10 mouse cellular contexts compared by ENCODE assay signal in the genomic region with DNA sequence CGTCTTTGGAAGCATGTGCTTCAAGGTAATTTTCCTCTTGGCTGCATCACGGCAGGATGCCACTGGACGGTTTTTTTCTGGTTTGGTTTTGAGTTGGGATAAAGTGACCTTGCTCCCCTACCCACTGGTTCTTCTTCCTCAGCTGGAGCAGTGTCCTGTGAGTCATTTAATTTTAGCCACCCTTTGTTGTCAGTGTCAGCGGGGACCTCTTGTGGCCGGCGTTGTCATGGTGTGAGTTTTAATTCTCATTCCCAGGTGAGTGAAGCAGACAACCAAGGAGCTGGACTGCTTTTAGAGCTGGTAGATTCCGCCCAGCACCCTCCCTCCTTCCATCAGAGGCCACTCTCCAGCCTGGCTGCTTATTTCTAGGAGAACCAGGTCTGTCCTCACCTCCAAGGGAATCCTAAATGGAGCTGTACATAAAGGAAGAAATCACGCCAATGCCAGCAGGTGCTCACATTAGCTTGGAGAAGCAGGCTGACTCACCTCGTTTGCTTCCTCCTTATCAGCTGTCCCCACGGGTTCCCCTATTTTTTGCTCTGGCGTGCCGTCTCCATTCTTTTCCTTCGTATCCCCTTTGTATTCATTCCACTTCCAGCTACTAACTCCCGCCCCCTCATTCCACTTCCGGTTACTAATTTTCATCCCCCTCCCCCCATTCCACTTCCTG.
DNase-seq lines count a peak whose midpoint lies in the region; ATAC-seq and TF ChIP-seq lines count a peak whose summit lies in the region.
"Had no signal": no experiment of that assay in that cellular context is flagged by ENCODE, and none has a peak within 500 bp of the region (broad histone marks: within the 10 kb centered on the region; RNA-seq: fewer than 3 reads in every experiment).

No protein-coding gene starts in this region.

- H3K27me3 ChIP-seq in forebrain, postnatal 0 days (ENCODE audit: insufficient read depth, low read length): no peaks in the 10 kb centered on the region
- no peaks in the 10 kb centered on the region for H3K27me3 ChIP-seq in forebrain, embryonic 16.5 days (replicated peaks; ENCODE audit: control insufficient read depth, insufficient read depth, low read length)
- no peaks in the 10 kb centered on the region for H3K27me3 ChIP-seq in midbrain, embryonic 15.5 days (replicated peaks)
- H3K27me3 ChIP-seq in forebrain, embryonic 11.5 days (ENCODE audit: control insufficient read depth, insufficient read depth, low read length): no peaks in the 10 kb centered on the region

- no peak overlapping the region for H3K27ac ChIP-seq in forebrain, postnatal 0 days (ENCODE audit: low read depth, low read length)
- no peak overlapping the region for H3K27ac ChIP-seq in forebrain, embryonic 16.5 days (ENCODE audit: low read length)
- peak overlapping the region; percentile 34; the same call in 1 of the 2 replicates for H3K27ac ChIP-seq in midbrain, embryonic 15.5 days
- no peak overlapping the region for H3K27ac ChIP-seq in forebrain, embryonic 11.5 days (ENCODE audit: low read depth, low read length)

- H3K9ac ChIP-seq in forebrain, postnatal 0 days: no peak overlapping the region
- no peak overlapping the region for H3K9ac ChIP-seq in forebrain, embryonic 16.5 days (replicated peaks; ENCODE audit: low read depth, low read length)
- H3K9ac ChIP-seq in midbrain, embryonic 15.5 days: no peak overlapping the region
- no peak overlapping the region for H3K9ac ChIP-seq in forebrain, embryonic 11.5 days (ENCODE audit: low read length)

- no peaks in the 10 kb centered on the region for H3K9me3 ChIP-seq in forebrain, postnatal 0 days (ENCODE audit: low read length)
- no peaks in the 10 kb centered on the region; the same call in 1 of the 2 replicates for H3K9me3 ChIP-seq in forebrain, embryonic 16.5 days (ENCODE audit: control insufficient read depth, low read length)
- no peaks in the 10 kb centered on the region for H3K9me3 ChIP-seq in midbrain, embryonic 15.5 days
- peaks cover 5% of the 10 kb centered on the region for H3K9me3 ChIP-seq in forebrain, embryonic 11.5 days (ENCODE audit: control insufficient read depth, low read length)

- no peak overlapping the region for H3K4me3 ChIP-seq in forebrain, postnatal 0 days (ENCODE audit: low read depth, low read length)
- H3K4me3 ChIP-seq in forebrain, embryonic 16.5 days (replicated peaks; ENCODE audit: low read length): no peak overlapping the region
- H3K4me3 ChIP-seq in lung, adult 2 months (replicated peaks; ENCODE audit: extremely low read depth, low read depth, low read length): no peak overlapping the region
- H3K4me3 ChIP-seq in midbrain, embryonic 15.5 days: no peak overlapping the region
- H3K4me3 ChIP-seq in forebrain, embryonic 11.5 days (ENCODE audit: low read depth, low read length): no peak overlapping the region

- no peak for ATAC-seq in forebrain, postnatal 0 days
- no peak for ATAC-seq in forebrain, embryonic 16.5 days
- no peak for ATAC-seq in midbrain, embryonic 15.5 days (replicated peaks)
- ATAC-seq in forebrain, embryonic 11.5 days (replicated peaks; ENCODE audit: low FRiP score): no peak

- peak; percentile 34 for TF ChIP-seq CTCF in forebrain, postnatal 0 days (IDR thresholded peaks at IDR 0.05; ENCODE audit: low read depth)
- TF ChIP-seq CTCF in lung, adult 2 months (IDR thresholded peaks at IDR 0.05; ENCODE audit: insufficient read depth, low read length): peak; percentile 34; the same call in 1 of the 2 replicates

- H3K36me3 ChIP-seq in forebrain, postnatal 0 days (ENCODE audit: insufficient read depth): peaks cover 6% of the 10 kb centered on the region; the same call in 1 of the 2 replicates
- no peaks in the 10 kb centered on the region for H3K36me3 ChIP-seq in forebrain, embryonic 16.5 days (ENCODE audit: control insufficient read depth, insufficient read depth)
- H3K36me3 ChIP-seq in midbrain, embryonic 15.5 days (replicated peaks): no peaks in the 10 kb centered on the region
- H3K36me3 ChIP-seq in forebrain, embryonic 11.5 days (ENCODE audit: control insufficient read depth, insufficient read depth, low read length): no peaks in the 10 kb centered on the region

- no peak for TF ChIP-seq POLR2A in lung, adult 2 months (IDR thresholded peaks at IDR 0.05; ENCODE audit: borderline replicate concordance, extremely low read depth, low read depth, low read length)

- DNase-seq in forebrain, postnatal 0 days: no peak
- no peak for DNase-seq in lung, adult 2 months
- DNase-seq in lung, postnatal 10 days: no peak
- DNase-seq in adrenal gland, postnatal 36 days: peak; percentile 56 to 74
- DNase-seq in thymus, postnatal 10 days (ENCODE audit: low spot score in 2 of 2): no peak
- DNase-seq in forebrain, embryonic 11.5 days (ENCODE audit: low spot score): no peak
- DNase-seq: right cerebral cortex, adult 18-20 months; thymus, postnatal 4 days had no signal

- WGBS in forebrain, postnatal 0 days: 45% methylated on average over 15 of the region's 15 CpGs
- 40% methylated on average over 15 of the region's 15 CpGs for WGBS in forebrain, embryonic 16.5 days
- WGBS in lung, adult 2 months: 52% methylated on average over 15 of the region's 15 CpGs
- whole genome bisulfite sequencing in midbrain, embryonic 15.5 days: 42% methylated on average over 15 of the region's 15 CpGs
- 47% methylated on average over 15 of the region's 15 CpGs for WGBS in forebrain, embryonic 11.5 days

- no peak overlapping the region for H3K4me2 ChIP-seq in forebrain, postnatal 0 days (ENCODE audit: low read depth)
- no peak overlapping the region for H3K4me2 ChIP-seq in forebrain, embryonic 16.5 days (ENCODE audit: low read length)
- no peak overlapping the region for H3K4me2 ChIP-seq in midbrain, embryonic 15.5 days
- no peak overlapping the region for H3K4me2 ChIP-seq in forebrain, embryonic 11.5 days (ENCODE audit: low read depth, low read length, severe bottlenecking)

- no peaks in the 10 kb centered on the region for H3K4me1 ChIP-seq in forebrain, postnatal 0 days (ENCODE audit: insufficient read depth)
- peaks cover 13% of the 10 kb centered on the region for H3K4me1 ChIP-seq in forebrain, embryonic 16.5 days (replicated peaks; ENCODE audit: control insufficient read depth, insufficient read depth, low read length)
- H3K4me1 ChIP-seq in lung, adult 2 months (ENCODE audit: control insufficient read depth, insufficient read depth, low read length): no peaks in the 10 kb centered on the region
- peaks cover 15% of the 10 kb centered on the region for H3K4me1 ChIP-seq in midbrain, embryonic 15.5 days
- H3K4me1 ChIP-seq in forebrain, embryonic 11.5 days (replicated peaks; ENCODE audit: control insufficient read depth, insufficient read depth, low read length): peaks cover 4% of the 10 kb centered on the region; the same call in 1 of the 2 replicates

Comparison
In these comparisons a context has a peak if more than half of its experiments do, and no peak if none do; other contexts are left out.
1. DNase-seq: peak in adrenal gland, postnatal 36 days (2 of 2); none in forebrain, postnatal 0 days (single experiment), lung, adult 2 months (single experiment), lung, postnatal 10 days (single experiment), thymus, postnatal 10 days (0 of 2) and forebrain, embryonic 11.5 days (single experiment).